Mouse (Mus musculus): Measurements from ENCODE around the gene Appbp2.
A peak's percentile ranks its signal among the peaks of the same experiment; 100 is the strongest.

The Appbp2 gene

DNA sequence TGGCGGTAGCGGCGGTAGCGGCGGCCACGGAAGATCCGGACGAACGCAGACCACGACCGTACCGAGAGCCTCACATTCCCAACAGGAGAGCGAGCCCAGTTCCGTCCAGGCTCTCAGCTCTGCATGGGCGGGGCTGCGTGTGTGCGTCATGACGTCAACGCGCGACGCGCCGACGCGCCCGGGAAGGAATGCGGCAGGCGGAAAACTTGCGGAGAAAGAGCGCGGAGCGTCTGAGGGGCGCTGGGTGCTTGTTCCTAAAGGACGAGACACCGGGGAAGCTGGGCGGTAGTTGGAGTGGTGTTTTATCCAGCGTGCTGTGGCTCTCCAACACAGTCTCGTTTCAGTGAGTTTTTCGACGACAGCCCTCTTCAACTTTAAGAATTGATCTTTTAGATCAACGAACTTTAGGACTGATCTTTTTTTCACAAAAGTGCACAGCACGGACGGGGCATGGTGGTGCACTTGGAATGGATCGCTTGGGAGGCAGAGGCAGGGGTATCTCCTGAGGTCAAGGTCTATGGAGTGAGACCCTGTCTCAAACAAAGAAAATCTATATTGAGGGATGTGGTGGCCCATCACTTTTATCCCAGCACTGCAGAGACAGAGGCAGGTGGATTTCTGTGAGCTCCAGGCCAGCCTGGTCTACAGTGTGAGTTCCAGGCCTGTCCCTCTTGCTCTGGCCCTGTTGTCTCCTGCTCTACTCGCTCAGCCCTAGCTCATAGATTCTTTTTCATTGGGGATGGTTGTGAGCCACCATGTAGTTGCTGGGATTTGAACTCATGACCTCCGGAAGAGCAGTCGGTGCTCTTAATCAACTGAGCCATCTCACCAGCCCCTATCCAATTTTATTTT is at the start of gene Appbp2:
TSS of gene Appbp2 (minus strand) at position 141 of the 852 bp plus-strand sequence.
- DNase-seq (ENCODE audit: extremely low spot score, low spot score): peak; percentile 98

DNA sequence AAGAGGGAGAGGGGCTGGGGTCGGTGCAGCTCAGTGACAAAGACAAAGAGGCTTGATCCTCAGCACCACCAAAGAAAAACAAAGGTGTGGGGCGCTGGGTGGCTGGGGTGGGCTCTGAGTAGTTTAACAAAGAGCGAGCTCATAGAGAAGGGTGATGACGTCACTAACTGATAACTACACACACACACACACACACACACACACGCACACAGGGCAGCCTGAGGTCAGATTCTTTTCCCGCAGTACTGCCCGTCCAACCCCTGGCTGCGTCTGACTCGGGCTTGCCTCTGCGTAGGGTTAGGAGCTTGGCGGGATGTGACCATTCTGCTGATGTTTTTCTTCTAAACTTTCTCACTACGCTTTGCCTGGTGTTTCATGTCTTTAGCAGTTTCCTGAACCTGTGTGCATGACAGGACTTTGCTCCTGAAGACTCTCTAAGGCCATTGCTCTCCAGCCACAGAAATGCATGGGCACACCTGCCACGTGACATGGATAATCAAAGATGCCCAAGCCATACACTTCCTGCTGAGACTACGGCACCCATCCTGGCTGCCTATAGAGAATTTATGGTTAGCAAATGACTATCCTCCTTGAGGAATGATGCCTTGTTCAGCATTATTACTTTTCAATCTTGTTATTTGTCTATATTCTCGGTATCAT is 46.4 kb upstream of the Appbp2 start:
- DNase-seq (ENCODE audit: extremely low spot score, low spot score): no peak

DNA sequence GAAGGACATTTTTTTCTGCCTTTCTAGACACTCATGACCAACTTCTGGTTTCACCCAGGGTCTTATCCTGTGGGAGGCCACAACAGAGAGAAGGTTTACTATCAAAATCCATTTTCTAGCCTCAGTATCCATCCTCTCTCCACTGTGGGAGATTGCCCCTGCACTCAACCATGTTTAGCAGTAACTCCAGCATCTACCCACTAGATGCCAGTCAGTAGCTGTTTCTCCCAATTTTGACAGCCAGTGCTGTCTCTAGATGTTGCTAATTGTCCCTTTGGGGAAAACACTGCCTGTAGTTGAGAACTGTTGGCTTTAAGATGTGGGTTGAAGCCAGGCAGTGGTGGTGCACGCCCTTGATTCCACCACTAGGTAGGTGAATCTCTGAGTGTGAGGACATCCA is 43.2 kb upstream of the Appbp2 start:
- no peak for DNase-seq (ENCODE audit: extremely low spot score, low spot score)

DNA sequence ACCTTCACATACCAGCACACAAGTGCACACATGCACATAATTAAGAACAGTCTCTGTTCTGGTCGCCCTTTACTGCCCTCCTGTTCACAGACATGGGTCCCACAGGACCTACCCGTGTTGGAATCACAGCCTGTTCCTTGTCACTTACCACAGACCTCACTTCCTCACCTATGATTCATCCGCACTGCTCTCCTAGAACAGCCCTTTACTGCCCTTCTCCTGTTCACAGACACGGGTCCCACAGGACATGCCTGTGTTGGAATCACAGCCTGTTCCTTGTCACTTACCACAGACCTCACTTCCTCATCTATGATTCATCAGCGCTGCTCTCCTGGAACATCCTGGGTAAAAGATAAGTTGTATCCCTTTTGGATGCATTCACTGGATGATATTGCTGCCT is 42.7 kb upstream of the Appbp2 start:
- DNase-seq (ENCODE audit: extremely low spot score, low spot score): no peak

DNA sequence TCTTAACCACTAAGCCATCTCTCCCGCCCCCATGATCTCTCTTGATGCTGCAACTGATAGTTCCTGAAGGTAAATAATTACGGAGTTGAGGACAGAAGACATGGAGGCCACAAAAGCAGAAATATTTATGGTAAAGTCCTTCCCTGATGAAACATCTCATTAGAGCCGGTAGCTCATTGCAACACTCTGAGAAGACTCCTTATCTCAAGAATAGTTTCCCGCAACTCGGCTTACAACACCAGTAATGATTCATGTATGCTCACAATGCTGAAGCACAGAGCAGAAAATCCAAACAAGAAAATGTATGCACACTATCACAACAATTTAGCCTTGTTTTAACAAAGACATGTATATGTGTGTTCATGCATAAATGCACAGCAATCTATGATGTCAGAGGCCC is 40.2 kb upstream of the Appbp2 start:
- no peak for DNase-seq (ENCODE audit: extremely low spot score, low spot score)

DNA sequence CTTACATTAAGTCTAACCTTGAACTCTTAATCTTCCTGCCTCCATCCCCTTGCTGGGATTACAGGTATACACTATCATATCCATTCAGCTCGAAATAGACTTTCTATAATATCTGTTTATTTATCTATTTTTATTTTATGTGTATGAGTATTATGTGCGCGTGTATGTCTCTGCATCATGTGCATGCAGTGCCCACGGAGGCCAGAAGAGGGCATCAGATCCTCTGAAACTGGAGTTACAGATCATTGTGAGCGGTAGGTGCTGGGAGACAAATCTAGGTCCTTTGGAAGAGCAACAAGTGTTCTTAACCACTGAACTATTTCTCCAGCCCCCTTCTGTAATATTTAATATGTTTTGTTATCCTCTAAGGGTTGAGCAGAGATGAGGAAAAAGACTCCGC is 38.4 kb upstream of the Appbp2 start:
- no peak for DNase-seq (ENCODE audit: extremely low spot score, low spot score)

DNA sequence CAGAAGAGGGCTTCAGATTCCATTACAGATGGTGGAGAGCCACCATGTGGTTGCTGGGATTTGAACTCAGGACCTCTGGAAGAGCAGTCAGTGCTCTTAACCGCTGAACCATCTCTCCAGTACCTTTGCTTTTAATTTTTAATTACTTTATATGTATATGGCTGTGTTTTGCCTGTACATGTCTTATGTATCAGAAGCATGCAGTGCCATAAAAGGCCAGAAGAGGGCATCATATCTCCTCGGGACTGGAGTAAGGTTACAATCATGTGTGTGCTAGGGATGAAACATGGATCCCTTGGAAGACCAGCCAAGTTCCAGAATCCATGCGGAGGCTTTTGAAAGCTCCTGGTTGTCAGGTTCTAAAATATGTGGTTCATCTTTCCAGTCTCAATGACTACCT is 35.7 kb upstream of the Appbp2 start:
- DNase-seq (ENCODE audit: extremely low spot score, low spot score): peak; percentile 56

DNA sequence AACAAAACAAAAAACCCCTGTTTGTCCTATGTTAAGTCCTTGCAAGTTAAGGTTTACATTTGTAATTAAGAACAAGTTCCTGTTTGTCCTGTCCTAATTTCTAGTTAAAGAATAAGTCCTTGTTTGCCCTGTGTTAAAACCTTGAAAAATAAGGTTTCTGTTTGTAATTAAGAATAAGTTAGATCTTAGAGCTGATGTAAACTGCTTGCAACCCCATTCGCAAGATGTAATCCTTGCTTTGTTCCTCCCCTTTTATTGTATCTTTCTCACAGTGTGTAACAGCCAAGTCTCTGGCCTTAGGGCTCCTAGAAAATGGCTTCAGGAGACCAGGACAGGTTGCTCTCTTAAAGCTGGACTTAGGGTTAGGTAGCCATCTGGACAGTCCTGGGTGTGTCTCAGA is 32.5 kb upstream of the Appbp2 start:
- no peak for DNase-seq (ENCODE audit: extremely low spot score, low spot score)

DNA sequence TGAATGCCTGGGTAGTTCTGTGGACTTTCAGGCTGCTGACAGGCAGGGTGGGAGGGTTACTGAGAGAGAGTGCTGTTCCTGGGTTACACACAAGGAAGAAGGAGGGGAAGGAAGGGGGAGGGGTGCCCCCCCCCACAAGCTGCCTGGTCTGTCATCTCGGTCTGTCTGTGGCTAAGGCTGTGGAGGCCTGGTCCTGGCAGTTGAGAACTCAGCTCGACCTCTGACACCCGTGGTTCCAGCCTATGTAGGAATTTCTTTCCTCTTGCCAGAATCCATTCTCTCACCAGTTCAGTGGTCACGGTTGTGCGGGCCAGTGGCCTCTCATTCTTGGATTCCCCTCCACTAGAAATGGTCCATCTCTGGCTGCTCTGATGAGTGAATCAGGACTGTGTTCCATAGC is 29.7 kb upstream of the Appbp2 start:
- DNase-seq (ENCODE audit: extremely low spot score, low spot score): no peak

DNA sequence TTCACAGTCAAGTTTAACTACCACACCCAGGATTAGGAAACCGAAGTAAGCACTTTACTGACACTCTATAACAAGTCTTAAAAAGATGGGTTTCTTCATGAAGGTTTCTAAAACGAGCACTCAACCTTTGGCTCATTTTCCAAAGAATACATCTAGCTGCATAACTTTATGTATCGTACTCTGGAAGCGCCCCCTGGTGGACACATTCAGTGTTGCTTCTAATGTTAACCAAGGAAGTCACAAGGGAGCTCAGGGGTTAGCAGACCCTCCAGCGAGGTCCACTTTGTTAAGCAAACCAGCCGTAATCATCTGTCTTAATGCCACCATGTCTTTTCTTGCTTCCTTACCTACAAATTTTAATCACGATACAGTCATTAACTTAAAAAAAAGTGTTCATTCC is 26.3 kb upstream of the Appbp2 start:
- DNase-seq (ENCODE audit: extremely low spot score, low spot score): peak; percentile 78

DNA sequence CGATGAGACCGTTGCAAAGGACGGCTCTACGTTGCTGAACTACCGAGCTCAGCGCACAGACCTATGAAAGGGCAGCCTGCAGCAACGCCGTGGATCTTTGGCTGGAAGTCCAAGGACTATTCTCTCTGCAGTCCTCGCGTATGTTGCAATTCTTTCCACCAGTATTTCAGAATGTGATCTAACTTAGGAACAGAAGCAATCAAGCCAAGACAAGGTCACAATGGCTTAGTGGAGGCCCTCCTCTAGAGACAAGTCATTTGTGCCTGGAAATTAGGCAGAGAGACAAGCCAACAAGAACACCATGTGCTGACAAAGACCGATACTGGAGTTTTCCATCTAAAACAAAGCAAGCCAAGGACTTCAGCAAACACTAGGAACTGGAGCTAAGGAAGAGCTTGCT is 24.0 kb upstream of the Appbp2 start:
- no peak for DNase-seq (ENCODE audit: extremely low spot score, low spot score)

DNA sequence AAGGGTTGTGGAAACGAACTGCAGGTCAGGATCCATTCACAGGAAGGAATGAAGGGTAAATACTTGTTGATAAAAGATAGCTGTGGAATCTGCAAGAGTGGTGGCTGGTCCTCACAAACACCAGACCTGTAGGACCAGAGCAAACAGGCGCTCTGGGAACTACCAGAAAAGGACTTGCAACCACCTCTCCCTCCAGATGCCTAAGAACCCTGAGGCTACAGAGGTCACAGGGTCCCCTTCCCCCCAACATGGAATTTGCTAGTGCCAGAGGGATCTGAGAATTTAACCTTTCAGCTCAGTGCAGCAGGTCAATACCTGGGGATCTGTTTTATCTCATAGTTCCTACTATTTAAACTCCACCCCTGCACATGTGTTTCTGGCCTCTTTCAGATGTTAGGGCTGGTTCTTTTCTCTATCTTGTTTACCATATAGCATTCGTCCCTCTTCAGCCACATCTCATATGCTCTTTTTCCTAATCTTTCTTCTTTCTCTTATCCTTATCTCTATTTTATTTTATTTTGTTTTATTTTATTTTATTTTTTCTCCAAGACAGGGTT is 20.6 kb upstream of the Appbp2 start:
- DNase-seq (ENCODE audit: extremely low spot score, low spot score): no peak

DNA sequence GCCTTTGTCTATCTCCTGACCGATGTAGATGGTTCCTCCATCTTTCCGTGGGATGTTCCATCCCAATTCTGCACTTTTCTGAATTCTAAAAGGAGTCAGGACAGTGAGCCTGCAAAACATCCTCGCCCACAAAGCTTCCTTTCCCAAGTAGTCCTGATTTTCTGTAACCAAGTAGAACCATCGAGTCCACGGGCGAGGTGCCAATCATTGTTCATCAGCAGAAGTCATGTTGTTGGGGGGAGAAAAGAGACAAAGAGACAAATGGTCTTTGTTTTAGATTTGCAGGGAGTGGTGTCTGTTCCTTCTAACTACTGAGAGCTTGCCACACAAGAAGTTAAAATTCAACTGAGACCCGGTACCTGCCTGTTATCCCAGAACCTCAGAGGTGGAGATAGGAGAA is 18.7 kb upstream of the Appbp2 start:
- no peak for DNase-seq (ENCODE audit: extremely low spot score, low spot score)

DNA sequence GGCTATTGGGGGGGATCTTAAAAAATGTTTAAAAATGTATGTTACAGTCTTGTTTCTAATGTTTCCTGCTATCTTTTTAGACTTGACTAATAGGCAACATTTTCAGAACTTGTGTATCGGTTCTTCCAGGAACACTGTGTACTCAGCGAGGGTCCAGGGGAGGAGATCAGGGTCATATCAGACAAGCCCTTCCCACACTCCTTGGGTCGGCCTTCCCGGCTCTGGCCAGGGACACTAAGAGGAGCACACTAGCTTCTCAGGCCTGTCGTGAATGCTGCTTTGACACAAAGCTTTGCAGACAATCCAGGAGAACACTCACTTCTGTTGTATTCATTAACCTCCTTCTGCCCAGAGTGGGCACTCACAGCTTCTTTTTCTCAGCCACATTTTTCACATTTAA is 18.1 kb upstream of the Appbp2 start:
- DNase-seq (ENCODE audit: extremely low spot score, low spot score): no peak

DNA sequence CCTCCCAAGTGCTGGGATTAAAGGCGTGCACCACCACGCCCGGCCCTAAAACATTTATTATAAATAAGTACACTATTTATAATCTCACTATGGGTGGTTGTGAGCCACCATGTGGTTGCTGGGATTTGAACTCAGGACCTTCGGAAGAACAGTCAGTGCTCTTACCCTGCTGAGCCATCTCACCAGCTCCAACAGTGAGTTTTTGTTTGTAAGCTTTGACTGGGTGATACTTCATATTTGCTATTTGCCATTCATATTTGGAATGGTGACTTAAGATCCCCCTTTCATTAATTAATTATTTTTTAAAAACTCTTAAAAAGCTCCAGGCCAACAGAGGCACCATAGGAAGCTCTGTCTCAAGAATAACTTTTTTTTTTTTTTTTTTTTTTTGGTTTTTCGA is 17.0 kb upstream of the Appbp2 start:
- DNase-seq (ENCODE audit: extremely low spot score, low spot score): no peak

DNA sequence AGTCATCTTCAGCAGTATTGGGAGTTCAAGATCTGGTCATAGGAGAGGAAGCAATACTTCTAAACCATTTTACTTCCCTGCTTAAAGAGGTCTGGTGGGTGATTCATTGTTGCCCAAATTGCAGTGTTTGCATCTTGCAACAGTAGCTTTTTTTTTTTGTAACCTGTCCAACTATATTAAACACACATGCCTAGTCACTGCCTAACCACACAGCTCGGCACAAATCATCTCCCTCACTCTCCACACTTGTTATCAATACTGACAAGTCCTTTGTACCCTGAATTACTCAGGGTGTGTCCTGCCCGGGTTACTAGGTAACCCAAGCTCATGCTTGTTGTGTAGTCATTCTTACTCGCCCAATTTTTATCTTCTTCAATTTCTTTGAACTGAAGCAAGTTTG is 15.5 kb upstream of the Appbp2 start:
- no peak for DNase-seq (ENCODE audit: extremely low spot score, low spot score)

DNA sequence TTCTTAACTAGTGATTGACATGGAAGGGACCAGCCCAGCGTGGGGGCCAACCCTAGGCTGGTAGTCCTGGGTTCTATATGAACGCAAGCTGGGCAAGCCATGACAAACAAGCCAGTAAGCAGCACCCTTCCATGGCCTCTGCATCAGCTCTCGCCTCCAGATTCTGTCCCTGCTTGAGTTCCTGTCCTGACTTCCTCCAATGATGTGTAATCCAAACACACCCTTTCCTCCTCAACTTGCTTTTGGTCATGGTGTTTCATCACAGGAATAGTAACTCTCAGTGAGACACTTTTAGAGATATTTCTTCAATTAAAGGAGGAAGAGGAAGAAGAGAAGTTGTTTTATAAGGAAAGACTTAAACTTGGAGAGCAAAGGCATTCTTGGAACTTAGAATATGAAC is 14.4 kb upstream of the Appbp2 start:
- DNase-seq (ENCODE audit: extremely low spot score, low spot score): no peak

DNA sequence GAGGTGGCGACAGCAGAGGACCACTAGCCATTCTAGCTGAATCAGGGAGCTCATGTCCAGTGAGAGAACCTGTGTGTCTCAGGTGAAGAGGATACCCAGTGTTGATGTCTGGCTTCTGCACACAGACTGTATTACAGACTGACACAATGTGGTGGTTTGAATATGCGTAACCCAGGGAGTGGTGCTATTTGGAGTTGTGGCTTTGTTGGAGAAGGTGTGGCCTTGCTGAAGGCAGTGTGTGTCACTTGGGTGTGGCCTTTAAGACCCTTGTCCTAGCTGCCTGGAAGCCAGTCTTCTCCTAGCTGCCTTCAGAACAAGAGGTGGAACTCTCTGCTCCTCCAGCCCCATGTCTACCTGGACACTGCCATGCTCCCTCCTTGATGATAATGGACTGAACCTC is 13.2 kb upstream of the Appbp2 start:
- no peak for DNase-seq (ENCODE audit: extremely low spot score, low spot score)

DNA sequence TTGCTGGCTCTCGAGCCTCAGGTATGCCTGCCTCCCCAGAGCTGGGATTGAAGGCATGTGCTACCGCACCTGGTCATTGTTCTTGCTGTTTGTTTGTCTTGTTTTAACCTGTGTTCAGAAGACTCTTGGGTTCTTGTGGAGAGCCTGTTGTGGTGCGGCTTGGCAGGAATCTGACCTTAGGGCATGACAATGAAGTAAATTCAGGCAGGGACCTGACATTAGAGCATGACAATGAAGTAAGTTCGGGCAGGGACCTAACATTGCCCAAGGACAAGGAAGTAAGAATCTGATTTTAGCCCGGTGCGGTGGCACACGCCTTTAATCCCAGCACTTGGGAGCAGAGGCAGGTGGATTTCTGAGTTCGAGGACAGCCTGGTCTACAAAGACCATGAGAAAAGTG is 6.3 kb upstream of the Appbp2 start:
- DNase-seq (ENCODE audit: extremely low spot score, low spot score): no peak

DNA sequence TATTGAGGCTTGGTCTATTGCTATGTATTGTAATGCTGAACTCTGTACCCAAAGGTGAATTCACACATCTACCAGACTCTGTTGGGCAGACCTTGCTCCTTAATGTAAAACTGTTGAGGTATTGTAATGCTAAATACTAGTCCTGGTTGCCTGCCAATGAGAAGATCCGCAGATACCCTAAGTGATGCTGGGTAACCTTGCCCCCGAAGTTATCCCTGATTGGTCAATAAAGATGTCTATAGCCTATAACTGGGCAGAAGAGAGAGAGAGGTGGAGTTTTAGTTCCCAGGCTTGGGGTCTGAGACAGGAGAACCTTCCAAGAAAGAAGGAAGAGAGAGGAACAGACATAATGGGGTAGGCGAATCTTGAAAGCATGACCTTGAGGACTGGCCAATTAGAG is 5.3 kb upstream of the Appbp2 start:
- DNase-seq (ENCODE audit: extremely low spot score, low spot score): no peak

DNA sequence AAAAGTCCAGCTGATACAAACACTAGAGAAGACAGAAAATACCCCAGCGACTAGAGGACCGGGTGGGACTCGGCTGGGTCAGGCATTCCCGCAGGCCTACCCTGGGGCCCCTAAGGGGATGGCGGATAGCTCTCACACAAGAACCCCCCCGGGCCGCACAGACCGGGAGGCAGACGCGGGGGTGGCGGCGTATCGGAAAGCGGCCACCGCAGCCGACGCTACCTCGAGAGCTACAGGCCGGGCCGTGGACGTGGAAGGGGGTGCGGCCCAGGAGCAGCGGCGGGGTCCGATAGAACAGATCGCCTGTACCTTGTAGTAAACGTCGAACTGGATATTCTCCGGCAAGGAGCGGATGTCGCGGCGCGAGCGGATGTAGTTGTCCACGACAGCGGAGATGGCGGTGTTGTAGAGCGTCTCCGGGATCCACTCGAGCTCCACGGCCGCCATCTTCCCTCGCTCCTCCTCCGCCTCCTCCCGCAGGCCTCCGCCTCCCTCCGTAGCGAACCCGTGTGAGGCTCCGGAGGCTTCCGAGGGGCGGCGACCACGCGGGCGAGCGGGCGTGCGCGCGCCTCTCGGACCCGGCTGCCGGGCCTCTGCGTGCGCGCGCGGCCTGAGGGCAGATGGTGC is 454 bp downstream of the Appbp2 start:
- DNase-seq (ENCODE audit: extremely low spot score, low spot score): no peak

DNA sequence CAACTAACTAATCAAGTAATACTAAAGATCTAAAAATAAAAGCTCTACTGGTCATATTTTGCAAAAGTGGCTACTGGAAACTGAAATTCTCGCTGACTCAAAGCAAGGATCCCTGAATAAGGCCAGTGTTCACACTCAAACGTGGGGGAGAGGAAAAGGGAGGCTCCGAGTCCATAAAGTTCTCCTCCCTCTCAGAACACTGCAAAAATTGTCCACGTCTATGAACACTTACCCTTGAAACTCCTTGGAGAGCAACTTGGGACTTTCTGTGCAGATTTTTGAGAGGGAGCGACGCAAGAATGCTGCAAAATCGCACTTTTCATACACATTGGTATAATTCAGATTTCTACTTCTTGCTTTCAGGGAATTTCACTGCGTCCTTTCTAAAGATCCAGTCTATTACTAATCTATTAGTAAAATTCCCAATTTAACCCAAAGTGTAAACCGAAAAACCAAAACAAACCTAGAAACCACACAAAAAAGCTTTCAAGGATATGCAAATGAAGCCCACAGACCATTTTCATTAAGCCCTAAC is 1.2 kb downstream of the Appbp2 start:
- no peak for DNase-seq (ENCODE audit: extremely low spot score, low spot score)

Data from neural tube, embryonic 10.5 days (tissue).